Mouse (Mus musculus) liver, embryonic 14.5 days (tissue): ENCODE measurements at regions not wholly inside any gene's neighbourhood (a gene's known extent, or its start where the extent isn't known, plus 50 kb on each side); places are given as distances from the start of the nearest gene placed in this dataset.

Source experiments
- ATAC-seq: fragments of 200-750 bp; cut with Nextera tagmentation; 2 replicates; pipeline ENCODE4 v1.8.0; 2017; ENCODE audit warnings: moderate number of reproducible peaks, mild to moderate bottlenecking, moderate library complexity; ENCODE audit not compliant: insufficient read depth
- DNase-seq, 3 experiments: peaks; one replicate each; pipeline ENCODE4 v3.0.0-alpha.2; 2012 to 2013; ENCODE audit warnings: low read depth in 3 of 3, low spot score in 3 of 3
- H3K27ac ChIP-seq: fragments of 300-500 bp; sonication (generic); 2 replicates; pipeline ENCODE4 v1.5.1; 2014; ENCODE audit warnings: moderate library complexity, mild to moderate bottlenecking, control low read depth, inconsistent platforms
- H3K27me3 ChIP-seq: fragments of 300-500 bp; sonication (generic); 2 replicates; pipeline ENCODE4 v1.6.1; 2014; ENCODE audit warnings: mild to moderate bottlenecking, low read length, moderate library complexity; ENCODE audit not compliant: control insufficient read depth, insufficient read depth
- H3K36me3 ChIP-seq: fragments of 300-500 bp; sonication (generic); replicated peaks from 2 replicates; pipeline ENCODE4 v1.6.1; 2014; ENCODE audit warnings: low read depth; ENCODE audit not compliant: control insufficient read depth, insufficient read depth
- H3K4me1 ChIP-seq, 2 experiments: fragments of 200-500 bp in 1 of 2; fragments of 300-500 bp in 1 of 2; sonication (generic) in 1 of 2; replicated peaks; 2 replicates each; pipeline ENCODE4 v1.6.1; 2012 to 2014; ENCODE audit warnings: antibody characterized with exemption in 1 of 2, inconsistent platforms in 1 of 2, low read length in 1 of 2; ENCODE audit not compliant: control insufficient read depth in 2 of 2, insufficient read depth in 2 of 2
- H3K4me2 ChIP-seq: fragments of 300-500 bp; sonication (generic); 2 replicates; pipeline ENCODE4 v1.6.1; 2014; ENCODE audit warnings: low read depth, mild to moderate bottlenecking, control low read depth, moderate library complexity
- H3K4me3 ChIP-seq, 2 experiments: fragments of 200-500 bp in 1 of 2; fragments of 300-500 bp in 1 of 2; sonication (generic) in 1 of 2; 2 replicates each; pipeline ENCODE4 v1.5.1; 2012 to 2014; ENCODE audit warnings: low read depth in 2 of 2, low read length in 2 of 2, mild to moderate bottlenecking in 2 of 2, control low read depth in 1 of 2, inconsistent platforms in 1 of 2, moderate library complexity in 1 of 2; ENCODE audit not compliant: insufficient read depth in 1 of 2
- H3K9ac ChIP-seq: fragments of 300-500 bp; sonication (generic); replicated peaks from 2 replicates; pipeline ENCODE4 v1.6.1; 2014; ENCODE audit warnings: mild to moderate bottlenecking, control low read depth, moderate library complexity
- H3K9me3 ChIP-seq: fragments of 300-500 bp; sonication (generic); 2 replicates; pipeline ENCODE4 v1.6.1; 2016; ENCODE audit warnings: low read length, mixed read lengths; ENCODE audit not compliant: control insufficient read depth
- CTCF ChIP-seq: IDR thresholded peaks from 2 replicates; pipeline ENCODE4 v1.5.1; 2016; ENCODE audit warnings: antibody characterized with exemption, low read depth, control low read depth
- EP300 ChIP-seq: IDR thresholded peaks from 2 replicates; pipeline ENCODE4 v1.6.1; 2016; ENCODE audit warnings: antibody characterized with exemption, low read depth
- WGBS: fragments of 180-500 bp; shearing (Covaris S2); extraction: QIAGEN DNeasy Blood & Tissue Kit; methylation state at CpG from one replicate; pipeline ENCODE4 v1.1.7; 2014; ENCODE audit not compliant: insufficient replicate concordance; 5-methylcytosine and 5-hydroxymethylcytosine counted together

DNA sequence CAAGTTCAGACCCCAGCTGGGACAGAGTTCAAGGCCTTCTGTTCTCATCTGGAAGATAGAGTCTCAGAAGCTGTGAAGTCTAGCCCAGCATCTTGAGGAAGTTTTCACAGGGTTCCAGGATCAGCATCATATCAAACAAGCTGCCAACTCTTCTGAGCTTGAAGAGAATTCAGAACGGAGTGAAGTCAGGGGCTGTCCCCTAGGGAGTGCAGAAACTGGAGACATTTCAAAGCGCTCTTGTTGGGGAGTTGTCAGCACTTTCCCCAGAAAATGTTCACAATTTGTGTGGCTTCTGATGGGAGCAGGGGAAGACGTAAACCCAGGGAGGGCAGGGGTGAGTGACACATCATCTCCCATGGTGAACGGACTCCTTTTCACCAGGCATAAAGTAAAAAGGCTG is 146.2 kb upstream of the Foxa2 start:
- DNase-seq = no peak
- Histone ChIP-seq H3K9me3 (no peaks in the 10 kb centered on the region), H3K4me1 (no peaks in the 10 kb centered on the region), H3K4me3 (no peak overlapping the region), H3K36me3 (no peaks in the 10 kb centered on the region), H3K27ac (no peak overlapping the region), H3K9ac (no peak overlapping the region), H3K4me2 (no peak overlapping the region), H3K27me3 (no peaks in the 10 kb centered on the region)
- 52% methylated on average over 4 of the region's 4 CpGs for WGBS
- TF ChIP-seq CTCF (no peak), EP300 (no peak)
- no peak for ATAC-seq

DNA sequence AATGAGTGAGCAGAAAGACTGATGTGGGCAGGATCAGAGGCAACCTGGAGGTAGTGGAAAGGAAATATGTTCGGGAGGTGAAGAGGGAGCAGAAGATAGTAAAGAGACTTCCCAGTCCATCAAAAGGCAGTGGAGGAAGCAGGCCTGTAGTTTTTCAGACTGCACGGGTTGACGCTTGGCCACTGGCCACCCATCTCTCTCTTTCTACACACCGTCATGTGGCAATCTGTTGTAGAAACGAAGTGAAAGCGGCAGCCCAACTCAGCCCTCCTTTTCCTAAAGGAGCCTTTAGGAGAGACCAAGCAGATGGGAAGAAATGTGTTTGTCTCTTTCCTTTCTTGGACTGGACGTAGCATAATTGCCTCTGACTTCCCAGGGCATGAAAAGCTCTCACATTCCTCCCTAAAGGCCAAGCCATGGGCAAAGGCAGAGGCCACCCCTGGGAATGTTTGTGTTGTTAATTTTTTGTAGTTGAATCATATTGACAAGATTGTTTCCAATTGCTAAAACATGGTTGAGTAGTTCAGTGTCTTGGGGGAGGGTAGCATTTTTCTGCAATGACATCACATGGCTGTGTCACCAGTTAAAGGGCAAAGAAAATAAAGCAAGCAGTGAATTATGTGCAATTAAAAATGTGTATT is 150.7 kb upstream of the Foxa2 start:
- no peaks in the 10 kb centered on the region for H3K36me3 ChIP-seq
- ATAC-seq (no peak), DNase-seq (no peak)
- TF ChIP-seq CTCF = no peak
- TF ChIP-seq EP300 = no peak
- no peak overlapping the region for H3K27ac ChIP-seq
- H3K27me3 ChIP-seq = no peaks in the 10 kb centered on the region
- no peak overlapping the region for H3K4me2 ChIP-seq
- no peak overlapping the region for H3K4me3 ChIP-seq
- no peaks in the 10 kb centered on the region for H3K9me3 ChIP-seq
- no peak overlapping the region for H3K9ac ChIP-seq
- 65% methylated on average over 7 of the region's 7 CpGs for WGBS
- H3K4me1 ChIP-seq = no peaks in the 10 kb centered on the region

DNA sequence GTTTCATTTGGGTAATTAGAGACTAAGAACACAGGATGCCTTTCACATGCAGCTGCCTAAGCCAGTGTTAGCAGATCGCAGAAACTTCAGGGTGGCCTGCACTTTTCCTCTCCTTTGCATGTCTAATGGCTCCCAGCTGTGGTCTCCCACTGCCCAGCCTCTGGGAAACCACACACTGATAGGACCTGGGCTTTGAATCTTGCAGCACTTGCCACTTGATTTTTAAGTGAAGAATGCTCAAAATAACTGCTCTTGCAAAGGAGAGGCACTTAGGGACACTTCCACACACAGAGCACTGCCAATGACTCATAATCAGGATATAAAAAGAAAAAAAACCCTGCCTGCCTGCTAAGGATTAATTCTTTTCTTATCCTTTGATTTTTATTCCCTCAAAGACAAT is 159.9 kb upstream of the Foxa2 start:
- ATAC-seq (no peak), DNase-seq (no peak)

DNA sequence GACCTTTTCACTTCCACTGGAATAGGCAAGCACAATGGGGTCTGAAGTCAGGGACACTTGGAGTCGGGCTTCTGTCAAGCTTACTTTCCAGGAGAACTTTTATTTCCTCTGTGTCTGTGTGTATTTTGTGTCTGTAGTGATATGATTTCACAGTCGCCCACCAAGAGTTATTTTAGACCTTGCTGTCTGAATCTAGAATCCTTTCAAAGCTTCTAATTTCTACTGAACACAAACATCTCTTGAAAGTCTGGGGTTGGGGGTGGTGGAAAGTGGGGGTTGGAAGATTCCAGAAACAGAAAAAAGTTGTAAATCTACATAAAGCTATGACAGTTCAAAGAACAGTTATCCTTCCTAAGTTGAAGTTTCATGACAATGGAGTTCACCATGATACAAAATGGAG is 164.0 kb upstream of the Foxa2 start:
- no peaks in the 10 kb centered on the region for H3K36me3 ChIP-seq
- TF ChIP-seq EP300 (no peak), CTCF (no peak)

More for the DNA sequence above, 159.9 kb upstream of the Foxa2 start:
- Histone ChIP-seq H3K4me2 (no peak overlapping the region), H3K4me3 (no peak overlapping the region), H3K9me3 (no peaks in the 10 kb centered on the region), H3K36me3 (no peaks in the 10 kb centered on the region), H3K4me1 (no peaks in the 10 kb centered on the region), H3K27me3 (no peaks in the 10 kb centered on the region), H3K9ac (no peak overlapping the region), H3K27ac (no peak overlapping the region)
- 24% methylated on average over 1 of the region's 1 CpGs for WGBS
- no peak for TF ChIP-seq EP300
- no peak for TF ChIP-seq CTCF

DNA sequence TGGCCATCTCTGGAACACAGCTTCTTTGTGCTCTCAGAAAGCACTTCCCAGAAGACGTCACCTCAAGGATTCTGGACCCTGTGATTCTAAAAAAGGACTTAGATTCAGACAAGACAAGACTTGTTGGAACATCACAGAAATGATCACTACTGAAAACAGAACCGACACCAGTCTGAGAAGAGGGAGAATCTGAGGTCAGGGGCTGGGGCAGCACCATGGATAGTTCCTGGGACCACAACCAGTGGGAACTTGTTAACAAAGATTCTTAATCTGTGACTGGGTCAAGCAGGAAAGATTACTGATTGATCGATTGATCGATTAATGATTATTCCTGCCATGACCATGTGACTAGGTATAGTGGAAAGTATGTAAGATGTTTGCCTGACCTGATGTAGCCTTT is 170.4 kb upstream of the Foxa2 start:
- WGBS = 52% methylated on average over 4 of the region's 4 CpGs
- DNase-seq (no peak), ATAC-seq (no peak)

More for the DNA sequence above, 164.0 kb upstream of the Foxa2 start:
- DNase-seq (no peak), ATAC-seq (no peak)
- Histone ChIP-seq H3K9ac (no peak overlapping the region), H3K9me3 (no peaks in the 10 kb centered on the region), H3K4me2 (no peak overlapping the region), H3K27me3 (no peaks in the 10 kb centered on the region), H3K4me1 (no peaks in the 10 kb centered on the region), H3K27ac (no peak overlapping the region), H3K4me3 (no peak overlapping the region)
- WGBS = 36% methylated on average over 2 of the region's 2 CpGs

More for the DNA sequence above, 170.4 kb upstream of the Foxa2 start:
- TF ChIP-seq EP300 (no peak), CTCF (no peak)
- H3K9me3 ChIP-seq = no peaks in the 10 kb centered on the region
- no peak overlapping the region for H3K4me2 ChIP-seq
- no peaks in the 10 kb centered on the region for H3K27me3 ChIP-seq
- no peak overlapping the region for H3K4me3 ChIP-seq
- H3K36me3 ChIP-seq = no peaks in the 10 kb centered on the region
- H3K27ac ChIP-seq = no peak overlapping the region
- H3K4me1 ChIP-seq = no peaks in the 10 kb centered on the region
- no peak overlapping the region for H3K9ac ChIP-seq
